Comparison of ENCODE assay signal across 8 mouse cellular contexts in the genomic region with DNA sequence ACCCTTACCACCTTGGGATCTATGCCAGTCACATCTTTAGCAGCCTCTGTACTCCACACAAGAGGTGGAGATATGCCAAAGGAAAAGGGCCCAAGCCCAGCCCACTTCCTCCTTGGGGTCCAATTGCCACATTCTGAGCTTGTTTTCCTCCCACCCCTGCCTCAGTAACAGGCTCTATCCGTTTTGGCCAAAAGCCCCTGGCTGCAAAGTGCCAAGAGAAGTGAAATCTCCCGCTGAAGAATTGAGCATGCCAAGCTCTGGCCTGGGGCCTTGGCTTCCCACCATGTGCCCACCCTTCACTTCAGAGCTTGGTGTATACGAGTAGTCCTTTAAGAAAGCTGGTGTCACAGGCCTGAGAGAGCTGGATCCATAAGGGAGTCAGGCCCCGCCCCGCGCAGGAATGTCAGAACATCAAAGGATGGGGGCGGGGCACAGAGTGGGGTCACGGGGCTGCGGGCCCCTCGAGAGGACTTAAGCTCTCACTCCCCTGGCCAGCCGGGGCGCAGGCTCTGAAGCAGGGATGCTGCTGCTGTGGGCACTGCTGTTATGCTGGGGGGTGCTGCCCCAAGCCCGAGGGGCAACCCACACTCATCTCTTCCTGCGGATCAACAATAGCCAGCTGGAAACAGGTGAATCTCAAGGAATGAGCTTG. TPM values are rescaled to one million over a fixed set of nuclear protein-coding genes. Genes with fewer than 3 reads are reported as not detected.
DNase-seq lines count a peak whose midpoint lies in the region; ATAC-seq and TF ChIP-seq lines count a peak whose summit lies in the region.

A gene (plus strand): TSS at position 478 of the 652 bp plus-strand sequence.

- TF ChIP-seq EP300 in heart, postnatal 0 days (IDR thresholded peaks at IDR 0.05; ENCODE audit: low read depth): no peak

- H3K4me2 ChIP-seq in heart, postnatal 0 days (ENCODE audit: low read depth, low read length): no peak within 1 kb of the TSS
- peak within 1 kb of the TSS; percentile 36 for H3K4me2 ChIP-seq in limb, embryonic 12.5 days
- H3K4me2 ChIP-seq in midbrain, embryonic 15.5 days: peak within 1 kb of the TSS; percentile 26; the same call in 1 of the 2 replicates

- peak; percentile 47 for ATAC-seq in heart, postnatal 0 days (ENCODE audit: insufficient read depth, low read depth)
- no peak for ATAC-seq in limb, embryonic 12.5 days (ENCODE audit: insufficient number of reproducible peaks, insufficient read depth, low FRiP score, low TSS enrichment, low read depth)
- ATAC-seq in midbrain, embryonic 15.5 days (replicated peaks): peak; percentile 74
- no peak for ATAC-seq in inflammation-experienced regulatory T-cells, adult 6 months

- peak; percentile 86 for DNase-seq in R1 (ENCODE audit: low read depth, low spot score)
- DNase-seq in embryo, embryonic 10 days (ENCODE audit: low spot score): peak; percentile 76
- no peak for DNase-seq in heart, postnatal 0 days (ENCODE audit: low spot score)
- DNase-seq in layer of hippocampus, postnatal 36 days: no peak
- DNase-seq in urinary bladder, postnatal 4 days (ENCODE audit: low spot score in 2 of 2): no peak

- 13% methylated on average over 14 of the region's 14 CpGs for WGBS in heart, postnatal 0 days
- 5% methylated on average over 14 of the region's 14 CpGs for WGBS in limb, embryonic 12.5 days
- WGBS in midbrain, embryonic 15.5 days: 6% methylated on average over 14 of the region's 14 CpGs

- H3K4me3 ChIP-seq in heart, postnatal 0 days (ENCODE audit: low read depth, low read length): no peak within 1 kb of the TSS
- no peak within 1 kb of the TSS for H3K4me3 ChIP-seq in limb, embryonic 12.5 days (replicated peaks)
- no peak within 1 kb of the TSS for H3K4me3 ChIP-seq in midbrain, embryonic 15.5 days

- H3K27ac ChIP-seq in heart, postnatal 0 days (ENCODE audit: low read depth): no peak within 1 kb of the TSS
- no peak within 1 kb of the TSS for H3K27ac ChIP-seq in limb, embryonic 12.5 days
- 0 out of 2 replicates have a peak within 1 kb of the TSS, but pooled peaks have one; percentile 12 for H3K27ac ChIP-seq in midbrain, embryonic 15.5 days

- H3K27me3 ChIP-seq in heart, postnatal 0 days (ENCODE audit: control insufficient read depth, insufficient read depth, low read length): no peaks in the 10 kb centered on the region
- H3K27me3 ChIP-seq in limb, embryonic 12.5 days: no peaks in the 10 kb centered on the region
- H3K27me3 ChIP-seq in midbrain, embryonic 15.5 days (replicated peaks): no peaks in the 10 kb centered on the region

- no peaks in the 10 kb centered on the region for H3K36me3 ChIP-seq in heart, postnatal 0 days (replicated peaks; ENCODE audit: control insufficient read depth, insufficient read depth, low read length)
- H3K36me3 ChIP-seq in limb, embryonic 12.5 days: no peaks in the 10 kb centered on the region
- no peaks in the 10 kb centered on the region for H3K36me3 ChIP-seq in midbrain, embryonic 15.5 days (replicated peaks)

- no peak for TF ChIP-seq CTCF in heart, postnatal 0 days (IDR thresholded peaks at IDR 0.05; ENCODE audit: low read depth)

- H3K9me3 ChIP-seq in heart, postnatal 0 days (replicated peaks; ENCODE audit: control insufficient read depth, low read length): no peaks in the 10 kb centered on the region
- no peaks in the 10 kb centered on the region for H3K9me3 ChIP-seq in limb, embryonic 12.5 days
- H3K9me3 ChIP-seq in midbrain, embryonic 15.5 days: no peaks in the 10 kb centered on the region

- no peak within 1 kb of the TSS for H3K9ac ChIP-seq in heart, postnatal 0 days (replicated peaks; ENCODE audit: low read depth, low read length)
- H3K9ac ChIP-seq in limb, embryonic 12.5 days (replicated peaks): no peak within 1 kb of the TSS
- H3K9ac ChIP-seq in midbrain, embryonic 15.5 days: no peak within 1 kb of the TSS

- H3K4me1 ChIP-seq in heart, postnatal 0 days (ENCODE audit: control insufficient read depth, insufficient read depth): 0 out of 2 replicates have a peak, but pooled peaks cover 16% of the 10 kb centered on the region
- H3K4me1 ChIP-seq in limb, embryonic 12.5 days (replicated peaks): peaks cover 28% of the 10 kb centered on the region
- H3K4me1 ChIP-seq in midbrain, embryonic 15.5 days: peaks cover 10% of the 10 kb centered on the region

RNA-seq across cellular contexts. Expression of the gene that starts here (rescaled TPM):
- 1.2 TPM in 1 of 2 replicates, not detected in the other for total RNA-seq in heart, postnatal 0 days (2014; rRNA removed; ENCODE audit: low replicate concordance)
- 0.18 and 0.37 TPM in 2 replicates for polyA plus RNA-seq in heart, postnatal 0 days (2015; fragmentation: Nextera tagmentation; extraction: Ambion mirVana)
- 0.17 TPM in 1 of 2 replicates, not detected in the other for polyA plus RNA-seq in limb, embryonic 12.5 days (2016; fragmentation: Nextera tagmentation; extraction: Ambion mirVana)
- 0.13 and 0.41 TPM in 2 replicates for polyA plus RNA-seq in midbrain, embryonic 15.5 days (2015; fragmentation: Nextera tagmentation; extraction: Ambion mirVana)
- not detected for total RNA-seq in layer of hippocampus, postnatal 36 days (2021)
- not detected for polyA plus RNA-seq in inflammation-experienced regulatory T-cells, adult 6 months (2017; shearing (Covaris generic))

Comparison
In these comparisons a context has a peak if more than half of its experiments do, and no peak if none do; other contexts are left out.
1. Peak in ATAC-seq, H3K27ac ChIP-seq and H3K4me2 ChIP-seq in midbrain, embryonic 15.5 days; RNA of the gene not detected or under 1 TPM.
2. DNase-seq: peak in R1 (single experiment) and embryo, embryonic 10 days (single experiment); none in heart, postnatal 0 days (single experiment), layer of hippocampus, postnatal 36 days (0 of 2) and urinary bladder, postnatal 4 days (0 of 2).